Mouse (Mus musculus) E14TG2a.4 (cell line): ENCODE data around the gene Oard1.

Experiments
- CTCF ChIP-seq: conservative IDR thresholded peaks from 2 replicates; pipeline ENCODE4 v1.5.1; 2014; ENCODE audit warnings: low read length
- POU5F1 ChIP-seq: IDR thresholded peaks from 2 replicates; pipeline ENCODE4 v1.6.1; 2014; ENCODE audit warnings: low read length, borderline replicate concordance

- TF ChIP-seq CTCF (no peak), POU5F1 (no peak)
Measured at GRCm38 (mm10) chr17:48388666-48389065, 21.1 kb upstream of the Oard1 start.
